Mouse (Mus musculus) thymus, postnatal 10 days (tissue): ENCODE measurements around the gene Notch2.

Source experiments
- DNase-seq, 2 experiments: peaks; one replicate each; pipeline ENCODE4 v3.0.0; 2021; ENCODE audit warnings: low spot score in 2 of 2

Gene Notch2

GRCm38 (mm10) chr3:98157073-98157472, 143.7 kb downstream of the Notch2 start:
- DNase-seq, result no peak

DNA sequence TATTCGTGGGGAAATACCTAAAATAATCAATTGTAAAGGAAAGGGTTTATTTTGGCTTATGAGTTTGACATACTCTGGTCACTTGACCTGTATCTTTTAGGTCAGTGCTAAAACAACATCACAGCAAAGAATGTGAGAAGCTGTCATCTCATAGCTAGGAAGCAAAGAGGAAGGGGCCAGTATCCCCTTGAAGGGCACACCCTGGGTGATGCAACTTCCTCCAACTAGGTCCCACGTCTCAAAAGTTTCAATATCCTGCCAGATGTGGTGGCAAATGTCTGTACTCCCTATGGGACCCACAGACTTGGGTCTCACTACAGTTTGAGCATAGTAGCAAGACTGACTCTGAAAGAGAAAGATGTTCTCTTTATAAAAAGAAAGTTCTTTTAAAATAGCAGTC, 144.3 kb downstream of the Notch2 start:
- no peak for DNase-seq

- no peak for DNase-seq
These were observed 145.3 kb downstream of the Notch2 start for GRCm38 (mm10) chr3:98158646-98159045.

GRCm38 (mm10) chr3:98159289-98159688, 146.0 kb downstream of the Notch2 start:
- no peak for DNase-seq

GRCm38 (mm10) chr3:98160330-98160729, 147.0 kb downstream of the Notch2 start, which contains the start of gene Adam30:
Gene Adam30 (plus strand): TSS chr3:98160630.
- no peak for DNase-seq

GRCm38 (mm10) chr3:98178340-98178739, 165.0 kb downstream of the Notch2 start:
- no peak for DNase-seq

- DNase-seq, result peak in 1 of 2 experiments; percentile 13
These were observed 167.5 kb downstream of the Notch2 start for GRCm38 (mm10) chr3:98180805-98181204.

DNA sequence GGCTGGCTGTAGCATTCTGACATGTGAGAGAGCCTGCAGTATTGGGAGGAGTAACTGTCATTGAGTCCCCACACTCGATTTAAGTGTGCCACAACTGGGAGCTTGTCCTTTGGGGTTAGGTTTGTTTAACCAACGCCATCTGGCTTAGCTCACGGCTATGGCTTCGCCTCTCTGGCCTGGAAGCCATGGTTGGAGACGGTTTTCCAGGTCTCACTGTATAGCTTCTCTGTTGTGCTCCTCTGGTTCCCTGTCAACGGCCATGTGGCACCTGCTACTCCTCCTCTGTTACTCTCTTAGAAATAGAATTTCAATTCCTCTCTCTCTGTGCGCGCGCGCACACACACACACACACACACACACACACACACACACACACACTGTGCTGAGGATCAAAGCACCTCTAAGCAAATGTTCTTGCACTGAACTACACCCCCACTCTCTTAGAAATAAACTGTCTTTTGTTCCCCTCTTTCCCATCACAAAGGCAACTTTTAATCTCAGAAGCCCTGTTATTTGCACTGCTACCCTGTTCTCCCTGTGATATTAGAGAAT, 171.9 kb downstream of the Notch2 start:
- DNase-seq, result no peak

DNA sequence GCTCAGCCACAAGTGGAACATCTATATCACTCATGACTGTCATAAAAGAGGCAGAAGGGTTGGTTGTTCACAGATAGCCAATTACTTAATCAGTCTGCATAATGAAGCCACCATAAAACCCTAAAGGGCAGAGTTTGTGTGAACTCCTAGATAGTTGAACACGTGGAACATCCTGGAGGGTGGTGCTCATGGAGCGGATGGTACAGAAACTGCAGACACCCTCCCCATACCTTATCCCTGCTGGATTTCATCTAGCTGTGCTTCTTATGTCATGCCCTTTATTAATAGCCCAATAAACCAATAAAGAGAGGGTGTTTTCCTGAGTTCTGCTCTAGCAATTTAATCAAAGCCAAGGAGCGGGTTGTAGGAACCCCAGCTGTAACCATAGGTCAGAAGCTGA, 174.4 kb downstream of the Notch2 start:
- no peak for DNase-seq

DNA sequence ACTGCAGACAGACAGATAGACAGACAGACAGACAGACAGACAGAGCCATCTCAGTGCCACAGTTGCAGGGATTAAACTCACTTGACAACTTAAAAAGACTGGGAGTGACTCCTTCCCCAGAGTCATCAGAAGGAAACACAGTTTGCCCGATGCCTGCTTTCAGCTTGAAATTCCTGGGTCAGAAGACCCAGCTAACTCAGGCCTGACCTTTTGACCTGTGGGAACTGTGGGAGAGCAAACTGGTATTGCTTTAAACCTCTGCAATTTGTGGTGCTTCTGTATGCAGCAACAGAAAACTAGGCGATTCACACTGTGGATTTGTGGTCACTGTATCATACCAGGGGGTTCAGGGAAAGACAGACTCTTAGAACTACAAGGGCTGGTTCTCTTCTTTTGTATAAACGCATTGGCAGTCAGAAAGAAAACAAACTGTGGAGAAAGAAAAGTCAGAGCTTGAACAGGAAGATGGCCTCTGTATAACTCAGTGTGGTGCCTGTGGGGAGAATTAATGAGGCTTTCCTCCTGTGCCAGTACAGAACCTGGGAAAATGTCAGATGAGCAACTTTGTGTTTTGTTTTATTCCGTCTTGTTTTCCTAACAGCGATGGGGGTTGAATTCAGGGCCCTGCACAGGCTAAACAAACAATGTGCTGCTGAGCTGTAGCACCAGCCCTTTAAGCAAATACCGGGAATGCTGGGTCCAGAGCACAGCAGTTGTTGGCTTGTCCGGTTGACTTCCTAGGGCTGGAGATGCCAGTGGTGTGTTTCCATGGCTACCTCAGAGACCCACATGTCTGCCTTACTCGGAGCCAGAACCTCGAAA, 184.6 kb downstream of the Notch2 start:
- DNase-seq, result no peak

DNA sequence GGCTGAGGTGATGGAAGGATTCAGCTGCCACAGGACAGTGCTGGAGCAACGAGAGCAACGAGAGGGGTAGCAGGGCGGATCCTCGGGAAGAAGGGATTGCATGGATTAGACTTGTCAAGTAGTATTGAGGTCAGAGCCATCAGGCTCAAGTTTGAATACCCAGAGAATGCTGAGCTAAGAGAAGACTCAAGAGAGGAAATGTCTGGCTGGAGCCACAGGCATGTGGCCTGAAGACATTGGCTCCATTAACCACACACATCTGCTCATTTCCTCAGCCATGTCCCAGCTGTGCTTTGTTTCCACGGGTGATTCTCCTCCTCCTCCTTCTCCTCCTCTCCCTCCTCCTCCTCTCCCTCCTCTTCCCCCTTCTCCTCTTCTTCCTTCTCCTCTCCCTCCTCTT, 186.4 kb downstream of the Notch2 start:
- no peak for DNase-seq
